Mouse (Mus musculus) limb, embryonic 15.5 days (tissue): ENCODE measurements around the gene Cd79a. TPM values are rescaled to one million over a fixed set of nuclear protein-coding genes. Genes with fewer than 3 reads are reported as not detected.
"Not testable (repeated sequence)": the region's sequence is repeated elsewhere in the genome, so short reads cannot be mapped to it uniquely, and the experiment has no call there.

Experiments
- ATAC-seq: fragments of 200-750 bp; cut with Nextera tagmentation; 2 replicates; pipeline ENCODE4 v1.8.0; 2017; ENCODE audit warnings: low read depth, moderate TSS enrichment; ENCODE audit not compliant: insufficient number of reproducible peaks, low FRiP score, low TSS enrichment
- H3K27ac ChIP-seq: fragments of 300-500 bp; sonication (generic); 2 replicates; pipeline ENCODE4 v1.5.1; 2015; ENCODE audit warnings: moderate library complexity, mild to moderate bottlenecking, inconsistent platforms
- H3K27me3 ChIP-seq: fragments of 300-500 bp; sonication (generic); 2 replicates; pipeline ENCODE4 v1.6.1; 2015; ENCODE audit warnings: inconsistent platforms
- H3K36me3 ChIP-seq: fragments of 300-500 bp; sonication (generic); 2 replicates; pipeline ENCODE4 v1.6.1; 2015; ENCODE audit warnings: inconsistent platforms
- H3K4me1 ChIP-seq: fragments of 300-500 bp; sonication (generic); 2 replicates; pipeline ENCODE4 v1.6.1; 2015; ENCODE audit warnings: inconsistent platforms
- H3K4me2 ChIP-seq: fragments of 300-500 bp; sonication (generic); 2 replicates; pipeline ENCODE4 v1.6.1; 2015; ENCODE audit warnings: mild to moderate bottlenecking, inconsistent platforms
- H3K4me3 ChIP-seq: fragments of 300-500 bp; sonication (generic); 2 replicates; pipeline ENCODE4 v1.5.1; 2015; ENCODE audit warnings: mild to moderate bottlenecking, inconsistent platforms
- H3K9ac ChIP-seq: fragments of 300-500 bp; sonication (generic); 2 replicates; pipeline ENCODE4 v1.6.1; 2015; ENCODE audit warnings: inconsistent platforms
- H3K9me3 ChIP-seq: fragments of 300-500 bp; sonication (generic); 2 replicates; pipeline ENCODE4 v1.6.1; 2016; ENCODE audit warnings: inconsistent platforms
- WGBS: fragments of 180-500 bp; shearing (Covaris S2); methylation state at CpG from one replicate; pipeline ENCODE4 v1.1.7; 2015; 5-methylcytosine and 5-hydroxymethylcytosine counted together
- polyA plus RNA-seq: library from polyadenylated mRNA; unstranded; fragments of >200 nt; fragmentation: Nextera tagmentation; extraction: Ambion mirVana; gene quantifications from 2 replicates; pipeline ENCODE4 v1.2.1, GENCODE M21; 2015

The Cd79a gene
- polyA plus RNA-seq, 1 experiment from 2014 or later = 0.72 TPM

- Histone ChIP-seq H3K36me3 (peaks cover 53% of the 10 kb centered on the region), H3K4me2 (no peak overlapping the region), H3K27me3 (no peaks in the 10 kb centered on the region), H3K9ac (no peak overlapping the region), H3K9me3 (no peaks in the 10 kb centered on the region), H3K27ac (peak overlapping the region; percentile 52; the same call in 1 of the 2 replicates), H3K4me1 (peaks cover 29% of the 10 kb centered on the region), H3K4me3 (no peak overlapping the region)
- no peak for ATAC-seq
- 79% methylated on average over 6 of the region's 6 CpGs for WGBS
These were observed 7.6 kb upstream of the Cd79a start for GRCm38 (mm10) chr7:24889431-24890220.

- Histone ChIP-seq H3K4me1 (peaks cover 26% of the 10 kb centered on the region), H3K36me3 (peaks cover 53% of the 10 kb centered on the region), H3K9ac (no peak overlapping the region), H3K9me3 (no peaks in the 10 kb centered on the region), H3K27ac (peak overlapping the region; percentile 52; the same call in 1 of the 2 replicates), H3K27me3 (no peaks in the 10 kb centered on the region), H3K4me3 (no peak overlapping the region), H3K4me2 (no peak overlapping the region)
- peak; percentile 35; the same call in 1 of the 2 replicates for ATAC-seq
- WGBS = 29% methylated on average over 10 of the region's 10 CpGs
These were observed 6.6 kb upstream of the Cd79a start for GRCm38 (mm10) chr7:24890281-24891216.

GRCm38 (mm10) chr7:24891241-24892124 is 5.7 kb upstream of the Cd79a start:
- Histone ChIP-seq H3K36me3 (peaks cover 44% of the 10 kb centered on the region), H3K4me3 (no peak overlapping the region), H3K9ac (no peak overlapping the region), H3K9me3 (no peaks in the 10 kb centered on the region), H3K27ac (peak overlapping the region; percentile 11; the same call in 1 of the 2 replicates), H3K4me1 (peaks cover 17% of the 10 kb centered on the region), H3K27me3 (no peaks in the 10 kb centered on the region), H3K4me2 (no peak overlapping the region)
- 65% methylated on average over 3 of the region's 3 CpGs for WGBS
- no peak for ATAC-seq

GRCm38 (mm10) chr7:24892125-24892583 is 5.0 kb upstream of the Cd79a start:
- peaks cover 38% of the 10 kb centered on the region for H3K36me3 ChIP-seq
- no peaks in the 10 kb centered on the region for H3K9me3 ChIP-seq
- H3K4me3 ChIP-seq = no peak overlapping the region
- H3K4me2 ChIP-seq = no peak overlapping the region
- ATAC-seq = no peak
- H3K27me3 ChIP-seq = no peaks in the 10 kb centered on the region
- H3K9ac ChIP-seq = no peak overlapping the region
- no peak overlapping the region for H3K27ac ChIP-seq
- WGBS = 63% methylated on average over 2 of the region's 2 CpGs
- H3K4me1 ChIP-seq = peaks cover 10% of the 10 kb centered on the region

- not testable (repeated sequence) for H3K27me3 ChIP-seq, H3K9me3 ChIP-seq, H3K27ac ChIP-seq, H3K4me2 ChIP-seq, H3K4me1 ChIP-seq, H3K36me3 ChIP-seq, ATAC-seq, H3K9ac ChIP-seq, H3K4me3 ChIP-seq
- WGBS = 84% methylated on average over 2 of the region's 2 CpGs
These were observed 1.4 kb upstream of the Cd79a start for GRCm38 (mm10) chr7:24895749-24896148.

- Histone ChIP-seq H3K4me1 (no peaks in the 10 kb centered on the region), H3K4me2 (no peak overlapping the region), H3K27ac (no peak overlapping the region), H3K9ac (no peak overlapping the region), H3K36me3 (no peaks in the 10 kb centered on the region; the same call in 1 of the 2 replicates), H3K27me3 (no peaks in the 10 kb centered on the region), H3K4me3 (no peak overlapping the region), H3K9me3 (no peaks in the 10 kb centered on the region)
- 81% methylated on average over 8 of the region's 8 CpGs for WGBS
- ATAC-seq = no peak
These were observed 912 bp upstream of the Cd79a start for GRCm38 (mm10) chr7:24896269-24896668.

- H3K9me3 ChIP-seq = no peaks in the 10 kb centered on the region
- H3K9ac ChIP-seq = no peak overlapping the region
- H3K4me1 ChIP-seq = peaks cover 8% of the 10 kb centered on the region
- no peak overlapping the region for H3K4me3 ChIP-seq
- no peak for ATAC-seq
- no peak overlapping the region for H3K4me2 ChIP-seq
- 71% methylated on average over 5 of the region's 5 CpGs for WGBS
- H3K36me3 ChIP-seq = no peaks in the 10 kb centered on the region
- no peak overlapping the region for H3K27ac ChIP-seq
- H3K27me3 ChIP-seq = no peaks in the 10 kb centered on the region
These were observed 778 bp downstream of the Cd79a start for GRCm38 (mm10) chr7:24897959-24898358.

- no peaks in the 10 kb centered on the region for H3K36me3 ChIP-seq
- no peak overlapping the region for H3K4me3 ChIP-seq
- peaks cover 31% of the 10 kb centered on the region for H3K4me1 ChIP-seq
- no peaks in the 10 kb centered on the region for H3K27me3 ChIP-seq
- no peak overlapping the region for H3K27ac ChIP-seq
- WGBS = 62% methylated on average over 6 of the region's 6 CpGs
- no peak overlapping the region for H3K4me2 ChIP-seq
- no peak for ATAC-seq
- no peak overlapping the region for H3K9ac ChIP-seq
- H3K9me3 ChIP-seq = no peaks in the 10 kb centered on the region
These were observed 3.9 kb downstream of the Cd79a start for GRCm38 (mm10) chr7:24901114-24901513.

GRCm38 (mm10) chr7:24901842-24902241 is 4.7 kb downstream of the Cd79a start:
- Histone ChIP-seq H3K27me3 (no peaks in the 10 kb centered on the region), H3K36me3 (no peaks in the 10 kb centered on the region), H3K9ac (no peak overlapping the region), H3K4me3 (peak overlapping the region; percentile 80; the same call in 1 of the 2 replicates), H3K4me1 (peaks cover 38% of the 10 kb centered on the region), H3K4me2 (0 out of 2 replicates have a peak overlapping the region, but pooled peaks have one; percentile 67), H3K27ac (peak overlapping the region; percentile 91; the same call in 1 of the 2 replicates), H3K9me3 (no peaks in the 10 kb centered on the region)
- WGBS = 46% methylated on average over 1 of the region's 1 CpGs
- ATAC-seq = no peak

GRCm38 (mm10) chr7:24902264-24902629 is 5.1 kb downstream of the Cd79a start:
- Histone ChIP-seq H3K4me3 (peak overlapping the region; percentile 80), H3K27me3 (no peaks in the 10 kb centered on the region), H3K27ac (peak overlapping the region; percentile 91), H3K36me3 (no peaks in the 10 kb centered on the region), H3K9ac (peak overlapping the region; percentile 79), H3K4me1 (peaks cover 42% of the 10 kb centered on the region), H3K4me2 (peak overlapping the region; percentile 67), H3K9me3 (no peaks in the 10 kb centered on the region)
- 46% methylated on average over 2 of the region's 2 CpGs for WGBS
- ATAC-seq = no peak
